Mouse (Mus musculus) cortical plate, adult 2 months (tissue): ENCODE results near the gene Klrg1.

Experiments used
- CTCF ChIP-seq: fragments of 200-500 bp; IDR thresholded peaks from 2 replicates; pipeline ENCODE4 v1.5.1; 2011; ENCODE audit warnings: mild to moderate bottlenecking, control low read depth, low read length; ENCODE audit not compliant: insufficient read depth; ENCODE audit errors: extremely low read depth
- POLR2A ChIP-seq: fragments of 200-500 bp; IDR thresholded peaks from 2 replicates; pipeline ENCODE4 v1.6.1; 2011; ENCODE audit warnings: mild to moderate bottlenecking, low read length, control low read depth; ENCODE audit not compliant: insufficient read depth; ENCODE audit errors: extremely low read depth

DNA sequence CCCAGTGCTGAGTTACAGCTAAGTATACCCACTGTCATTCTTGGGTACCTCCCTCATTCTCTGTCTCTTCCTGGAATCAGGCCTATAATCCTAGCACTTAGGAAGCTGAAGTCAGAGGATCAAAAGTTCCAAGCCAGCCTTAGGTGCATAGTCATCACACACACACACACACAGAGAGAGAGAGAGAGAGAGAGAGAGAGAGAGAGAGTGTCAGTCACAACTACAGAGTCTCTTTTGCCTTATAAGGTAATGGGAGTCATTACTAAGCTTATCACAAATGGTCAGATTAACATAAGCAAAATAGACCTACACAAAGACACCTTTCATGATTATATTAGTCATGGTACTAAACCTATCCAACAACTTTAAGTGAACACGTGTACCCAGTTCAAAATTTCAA lies 6.6 kb upstream of the Klrg1 start:
- TF ChIP-seq CTCF (no peak), POLR2A (no peak)
